Mouse (Mus musculus) spleen, adult 2 months (tissue): Measurements from ENCODE around the gene Mcub.

ENCODE experiments used
- CTCF ChIP-seq: fragments of 200-500 bp; IDR thresholded peaks from 2 replicates; pipeline ENCODE4 v1.5.1; 2011; ENCODE audit warnings: mild to moderate bottlenecking, inconsistent platforms; ENCODE audit not compliant: insufficient read depth, insufficient read length, insufficient replicate concordance; ENCODE audit errors: extremely low read depth
- POLR2A ChIP-seq: fragments of 200-500 bp; IDR thresholded peaks from 2 replicates; pipeline ENCODE4 v1.6.1; 2011; ENCODE audit warnings: low read depth, low read length, inconsistent platforms

- TF ChIP-seq POLR2A: no peak
- no peak for TF ChIP-seq CTCF
Observed at GRCm38 (mm10) chr3:129969432-129970395, at the start of gene Mcub.
